Mouse (Mus musculus) splenic B cell, adult 2 months (primary cell): ENCODE data around the gene Ttf2.

Experiments used
- DNase-seq: peaks from one replicate; pipeline ENCODE4 v3.0.0-alpha.2; 2011; ENCODE audit warnings: low read depth, low spot score
- H3K27me3 ChIP-seq: 2 replicates; pipeline ENCODE4 v1.6.1; 2012; ENCODE audit warnings: mild to moderate bottlenecking, low read length, moderate library complexity, mixed read lengths; ENCODE audit not compliant: control insufficient read depth, poor library complexity, insufficient read depth, severe bottlenecking
- H3K36me3 ChIP-seq: 2 replicates; pipeline ENCODE4 v1.6.1; 2012; ENCODE audit warnings: mild to moderate bottlenecking, low read length, moderate library complexity, mixed read lengths; ENCODE audit not compliant: control insufficient read depth, poor library complexity, insufficient read depth, severe bottlenecking

The Ttf2 gene

DNA sequence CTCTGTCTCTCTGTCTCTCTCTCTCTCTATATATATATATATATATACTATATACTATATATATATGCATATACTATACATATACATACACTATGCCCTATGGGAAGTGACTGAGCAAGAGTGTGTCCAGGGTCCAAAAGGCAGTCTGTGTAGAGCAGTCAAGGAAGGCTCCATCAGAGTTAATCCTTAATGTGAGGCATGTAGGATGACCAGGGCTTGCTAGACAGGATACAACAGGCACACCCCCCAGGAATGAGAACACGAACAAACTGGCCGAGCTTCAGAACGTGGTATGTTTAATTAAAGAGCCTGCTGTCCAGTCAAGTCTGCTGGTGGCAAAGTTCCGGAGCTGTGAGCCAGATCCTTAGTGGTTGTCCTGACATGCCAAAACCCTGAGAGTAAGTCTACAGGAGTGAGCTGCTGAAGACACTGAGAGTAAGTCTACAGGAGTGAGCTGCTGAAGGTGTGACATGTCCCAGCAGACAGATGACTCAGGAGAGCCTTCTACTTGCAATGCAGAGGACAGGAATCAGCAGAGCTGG, 28.9 kb downstream of the Ttf2 start:
- Histone ChIP-seq H3K27me3 (no peaks in the 10 kb centered on the region), H3K36me3 (peaks cover 4% of the 10 kb centered on the region; the same call in 1 of the 2 replicates)
- DNase-seq = no peak

DNA sequence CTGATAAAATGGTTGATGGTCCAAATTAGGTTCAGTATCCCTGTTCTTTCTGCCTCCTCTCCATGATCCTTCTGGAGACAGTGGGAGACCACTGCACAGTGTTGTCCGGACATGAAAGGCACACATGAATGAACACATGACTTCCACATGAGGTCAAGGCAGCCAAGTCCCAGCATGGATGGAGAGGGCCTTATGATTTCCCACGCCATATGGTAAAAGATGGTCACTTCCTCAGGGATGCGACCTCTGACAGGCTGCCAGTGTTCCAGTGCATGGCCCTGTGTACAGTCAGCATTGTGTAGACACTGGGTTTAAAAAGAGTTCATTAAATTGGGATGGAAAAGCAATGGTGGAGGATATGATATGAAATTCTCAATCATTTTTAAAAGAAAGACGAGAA, 31.3 kb downstream of the Ttf2 start:
- Histone ChIP-seq H3K27me3 (no peaks in the 10 kb centered on the region), H3K36me3 (no peaks in the 10 kb centered on the region; the same call in 1 of the 2 replicates)
- DNase-seq = no peak

DNA sequence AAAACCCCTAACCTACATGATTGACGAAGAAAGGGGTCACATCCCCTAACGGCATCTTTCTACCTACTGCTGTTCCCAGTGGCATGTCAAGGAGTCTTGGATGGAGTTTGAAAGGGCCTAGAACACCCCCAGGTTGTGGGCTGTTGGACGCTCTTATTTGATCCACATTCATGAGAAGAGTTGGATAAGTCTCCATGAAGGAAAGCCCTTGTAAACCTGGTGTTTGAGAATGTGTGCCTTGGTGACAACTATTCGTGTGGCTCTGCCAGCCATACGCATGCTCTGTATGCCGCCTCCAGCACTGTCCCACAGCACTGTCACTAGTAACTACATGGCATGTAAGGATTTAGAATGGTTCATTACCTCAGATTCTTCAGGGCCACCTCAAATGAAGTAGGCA, 33.3 kb downstream of the Ttf2 start:
- no peak for DNase-seq
- Histone ChIP-seq H3K36me3 (no peaks in the 10 kb centered on the region; the same call in 1 of the 2 replicates), H3K27me3 (no peaks in the 10 kb centered on the region)

DNA sequence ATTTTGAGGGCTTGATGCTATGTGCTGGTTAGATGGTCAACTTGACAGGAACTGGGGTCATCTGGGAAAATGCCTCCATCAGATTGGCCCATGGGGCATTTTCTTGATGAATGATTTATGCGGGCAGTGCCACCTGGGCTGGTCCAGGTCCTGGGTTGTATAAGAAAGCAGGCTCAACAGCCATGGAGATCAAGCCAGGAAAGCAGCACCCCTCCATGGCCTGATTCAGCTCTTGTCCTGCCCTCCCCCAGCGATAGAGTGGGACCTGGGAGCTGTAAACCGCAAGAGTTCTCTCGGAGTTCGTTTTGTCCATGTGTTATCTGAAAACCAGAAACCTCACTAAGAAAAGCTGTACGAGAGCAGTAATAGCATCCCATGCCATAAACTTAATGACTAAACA, 33.9 kb downstream of the Ttf2 start:
- H3K36me3 ChIP-seq = no peaks in the 10 kb centered on the region; the same call in 1 of the 2 replicates
- no peaks in the 10 kb centered on the region for H3K27me3 ChIP-seq
- no peak for DNase-seq

DNA sequence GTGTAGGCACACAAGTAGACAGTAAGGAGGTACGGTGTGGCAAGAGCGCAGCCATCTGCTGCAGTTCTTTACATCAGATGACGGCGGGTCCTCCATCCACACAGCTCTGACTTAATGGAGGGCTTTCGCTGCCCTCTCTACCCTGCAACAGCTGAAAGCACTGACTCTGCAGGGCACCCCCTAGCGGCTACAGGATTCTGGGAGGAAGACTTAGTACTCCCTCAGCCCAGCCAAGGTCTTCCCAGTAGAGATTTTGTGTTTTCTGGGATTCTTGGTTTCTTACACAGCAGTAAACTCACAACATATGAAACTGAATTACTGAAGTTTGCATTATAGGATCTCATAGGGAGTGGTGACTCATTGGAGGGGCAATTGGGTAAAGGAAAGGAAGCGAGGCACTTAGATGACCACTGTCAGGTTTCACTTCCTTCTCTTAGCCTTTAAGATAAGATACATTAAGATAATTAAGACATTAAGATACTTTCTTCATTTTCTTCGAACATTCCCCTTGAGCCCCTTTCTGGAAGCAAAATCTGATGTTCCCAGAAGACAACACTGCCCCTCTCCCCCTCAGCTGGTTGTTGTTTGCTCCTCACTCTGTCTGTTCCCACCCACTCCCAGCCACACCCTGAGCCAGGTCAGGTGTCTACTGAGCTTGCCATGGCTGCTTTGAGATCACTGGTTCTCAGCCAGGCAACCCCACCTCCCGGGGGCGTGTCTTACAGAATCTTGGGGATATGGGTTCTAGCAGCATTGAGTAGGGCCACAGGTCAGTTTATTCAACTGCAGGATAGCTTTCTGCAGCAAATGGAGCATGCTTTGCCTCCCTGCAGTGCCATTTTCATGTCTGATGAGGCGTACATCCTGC, 37.2 kb downstream of the Ttf2 start:
- Histone ChIP-seq H3K27me3 (no peaks in the 10 kb centered on the region), H3K36me3 (no peaks in the 10 kb centered on the region)
- peak; percentile 50 for DNase-seq

DNA sequence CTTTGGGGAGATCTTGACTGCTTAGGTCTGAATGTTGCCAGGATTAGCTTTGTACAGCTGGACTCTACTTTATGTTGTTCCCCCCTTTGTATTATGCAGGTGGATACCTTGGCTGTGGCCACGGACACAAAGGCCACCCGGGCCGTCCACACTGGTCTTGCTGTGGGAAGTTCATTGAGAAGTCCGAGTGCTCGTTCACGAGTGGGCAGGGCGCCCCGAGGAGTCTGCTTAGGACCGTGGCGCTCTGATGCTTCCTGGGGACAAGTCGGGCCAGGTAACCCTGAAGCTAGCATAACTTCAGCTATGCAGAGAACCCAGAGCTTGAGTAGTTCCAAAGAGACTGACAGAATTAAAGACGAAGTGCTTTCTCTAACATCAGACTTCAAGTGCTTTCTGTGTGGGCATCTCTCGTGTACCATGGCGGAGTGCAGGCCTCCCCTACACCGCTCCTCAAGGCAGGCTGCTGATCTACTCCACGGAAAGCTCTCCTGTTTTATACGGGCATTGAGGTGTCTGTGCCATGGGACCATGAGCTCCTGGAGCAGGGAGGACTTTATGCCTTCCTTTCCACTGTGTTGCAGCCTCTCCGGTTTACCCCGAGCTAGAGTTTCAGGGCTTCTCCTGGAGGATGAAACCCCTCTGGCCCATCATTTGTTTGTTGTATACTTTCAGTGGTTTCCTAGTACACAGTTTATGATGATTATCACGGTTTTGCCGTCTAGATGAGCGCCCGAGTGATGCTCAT, 38.0 kb downstream of the Ttf2 start:
- Histone ChIP-seq H3K36me3 (no peaks in the 10 kb centered on the region), H3K27me3 (no peaks in the 10 kb centered on the region)
- no peak for DNase-seq

DNA sequence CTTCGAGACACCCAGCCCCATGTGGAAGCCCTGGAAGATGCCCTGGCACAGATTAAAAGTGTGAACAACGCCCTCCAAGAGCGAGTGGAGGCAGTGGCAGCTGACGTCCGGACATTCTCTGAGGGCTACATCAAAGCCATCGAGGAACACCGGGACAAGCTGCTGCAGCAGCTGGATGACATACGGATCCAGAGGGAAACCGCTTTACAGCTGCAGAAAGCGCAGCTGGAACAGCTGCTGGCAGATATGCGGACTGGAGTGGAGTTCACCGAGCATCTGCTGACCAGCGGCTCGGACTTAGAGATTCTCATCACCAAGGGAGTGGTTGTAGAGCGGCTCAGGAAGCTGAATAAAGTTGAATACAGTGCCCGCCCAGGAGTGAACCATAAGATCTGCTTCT, 44.3 kb downstream of the Ttf2 start:
- H3K36me3 ChIP-seq = no peaks in the 10 kb centered on the region
- H3K27me3 ChIP-seq = no peaks in the 10 kb centered on the region
- no peak for DNase-seq

DNA sequence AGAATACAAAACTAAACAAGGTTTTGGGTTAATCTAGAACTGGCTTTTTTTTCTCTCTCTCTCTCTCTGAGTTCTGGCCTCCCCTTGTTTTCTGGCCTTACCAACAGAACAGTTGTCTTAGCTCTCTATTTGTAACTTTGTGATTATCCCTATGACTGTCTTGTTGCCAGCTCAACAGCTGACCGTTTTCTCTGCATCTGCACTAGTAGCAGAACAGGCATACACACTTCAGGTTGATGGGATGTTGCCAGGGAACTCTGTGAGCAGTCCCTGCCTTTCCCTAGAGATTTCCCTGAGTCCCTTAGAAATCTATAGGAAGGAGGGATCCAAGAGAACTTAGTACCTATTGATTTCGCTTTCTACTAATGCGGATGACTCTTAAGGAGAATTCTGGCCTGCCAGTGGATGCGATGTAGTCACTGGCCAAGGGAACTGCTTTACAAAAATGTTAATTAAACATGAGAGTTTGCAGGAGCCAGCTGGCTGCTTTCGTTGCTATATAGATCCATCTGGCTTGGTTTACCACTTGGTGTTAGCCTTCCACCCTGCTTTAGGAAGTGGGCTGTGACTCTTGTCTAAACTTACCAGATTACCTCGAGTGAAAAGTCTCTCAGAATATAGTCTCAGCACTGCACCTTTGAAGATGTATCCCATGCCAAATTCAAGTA, 45.3 kb downstream of the Ttf2 start:
- H3K27me3 ChIP-seq = no peaks in the 10 kb centered on the region
- DNase-seq = no peak

DNA sequence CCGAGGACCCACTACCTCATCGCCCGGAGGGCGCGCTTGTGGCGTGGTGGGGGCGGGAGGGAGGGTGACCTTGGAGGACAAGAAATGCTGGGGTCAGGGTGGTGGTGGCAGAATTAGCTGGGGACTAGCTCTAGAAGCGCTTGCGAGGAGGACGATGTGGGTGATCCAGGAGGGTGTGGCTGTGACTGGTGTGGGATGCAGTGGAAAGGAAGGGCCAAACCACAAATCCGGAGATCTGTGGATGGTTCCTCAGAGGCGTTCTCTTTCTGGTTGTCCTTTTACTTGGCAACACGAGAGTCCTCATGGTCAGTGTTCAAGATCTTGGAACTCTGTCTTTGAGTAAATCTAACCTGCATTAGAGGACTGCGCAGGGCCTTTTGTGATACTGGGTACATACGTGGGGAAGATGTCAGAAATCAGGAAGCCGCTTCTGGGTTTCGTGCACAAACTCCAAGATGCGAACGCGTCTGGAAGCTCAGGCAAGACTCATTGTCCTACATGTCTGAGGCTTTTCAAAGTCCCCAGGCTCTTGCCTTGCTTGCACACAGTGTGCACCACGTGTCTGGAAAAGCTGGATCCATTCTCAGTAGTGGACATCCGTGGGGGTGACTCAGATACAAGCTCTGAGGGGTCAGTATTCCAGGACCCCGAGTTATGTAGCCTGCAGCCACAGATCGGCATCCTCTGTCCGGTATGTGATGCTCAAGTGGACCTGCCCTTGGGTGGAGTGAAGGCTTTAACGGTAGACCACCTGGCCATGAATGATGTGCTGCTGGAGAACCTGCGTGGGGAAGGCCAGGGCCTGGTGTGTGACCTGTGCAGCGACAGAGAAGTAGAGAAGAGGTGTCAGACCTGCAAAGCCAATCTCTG, 46.7 kb downstream of the Ttf2 start:
- H3K27me3 ChIP-seq = no peaks in the 10 kb centered on the region

More for the DNA sequence above, 45.3 kb downstream of the Ttf2 start:
- H3K36me3 ChIP-seq = no peaks in the 10 kb centered on the region

DNA sequence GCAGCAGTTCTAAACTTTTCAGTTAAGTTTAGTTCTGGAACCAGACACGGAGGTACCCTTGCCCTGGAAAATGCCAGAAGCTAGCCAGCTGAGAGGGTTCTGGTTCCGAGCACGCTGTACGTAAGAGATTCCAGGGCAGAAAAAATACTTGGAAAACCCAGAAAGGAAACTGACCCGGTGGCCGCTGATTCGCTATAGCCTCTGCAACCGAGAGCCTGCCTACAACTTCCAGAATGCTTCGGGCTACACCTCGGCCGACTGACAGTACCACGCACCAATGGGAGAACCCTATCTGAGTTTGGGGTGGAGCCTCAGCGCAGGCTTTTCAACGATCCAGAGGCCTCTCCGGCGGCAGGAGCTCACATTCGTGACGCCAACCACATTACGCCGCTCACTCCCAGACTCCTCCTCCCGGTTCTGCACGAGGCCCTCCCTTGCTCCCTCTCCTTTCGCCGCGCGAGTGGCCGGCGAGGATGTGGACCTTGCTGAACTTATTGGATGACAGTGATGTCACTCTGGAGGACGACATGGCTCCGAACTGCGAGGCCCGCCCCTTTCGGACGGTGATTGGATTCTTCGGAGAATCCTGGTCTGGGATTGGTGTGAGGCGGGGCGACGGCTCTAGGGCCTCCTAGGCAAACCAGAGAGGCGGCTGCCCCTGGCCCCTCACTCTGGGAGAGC, 47.5 kb downstream of the Ttf2 start, which contains the start of gene Trim45:
Gene Trim45, plus strand, starts transcription at position 378 of the 681 bp plus-strand sequence.
- no peaks in the 10 kb centered on the region for H3K36me3 ChIP-seq
- no peaks in the 10 kb centered on the region; the same call in 1 of the 2 replicates for H3K27me3 ChIP-seq
- peak; percentile 98 for DNase-seq

More for the DNA sequence above, 46.7 kb downstream of the Ttf2 start:
- H3K36me3 ChIP-seq = no peaks in the 10 kb centered on the region
- DNase-seq = no peak

DNA sequence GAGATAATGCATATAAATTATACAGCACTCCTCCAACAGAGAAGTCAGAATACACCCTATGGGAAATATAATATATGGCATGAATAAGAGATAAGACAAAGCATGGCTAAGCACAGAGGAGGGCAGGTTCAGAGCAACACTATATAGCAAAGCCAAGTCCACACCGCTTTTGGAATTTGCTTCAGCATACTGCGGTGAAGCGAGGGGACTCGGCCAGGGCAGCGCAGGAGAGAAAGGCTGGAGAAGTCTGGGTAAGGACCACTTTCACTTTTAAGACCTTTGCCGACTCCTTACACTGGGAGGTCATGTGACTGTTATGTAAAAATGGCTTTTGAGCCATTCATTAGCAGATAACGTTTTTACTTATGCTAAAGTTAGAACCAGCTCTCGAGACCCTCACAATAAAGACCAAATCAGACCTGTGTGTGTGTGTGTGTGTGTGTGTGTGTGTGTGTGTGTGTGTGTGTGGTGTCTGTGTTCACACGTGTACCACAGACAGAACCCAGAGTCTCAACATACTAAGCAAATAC, 48.8 kb downstream of the Ttf2 start:
- no peaks in the 10 kb centered on the region for H3K36me3 ChIP-seq
- DNase-seq = peak; percentile 38
- no peaks in the 10 kb centered on the region; the same call in 1 of the 2 replicates for H3K27me3 ChIP-seq

DNA sequence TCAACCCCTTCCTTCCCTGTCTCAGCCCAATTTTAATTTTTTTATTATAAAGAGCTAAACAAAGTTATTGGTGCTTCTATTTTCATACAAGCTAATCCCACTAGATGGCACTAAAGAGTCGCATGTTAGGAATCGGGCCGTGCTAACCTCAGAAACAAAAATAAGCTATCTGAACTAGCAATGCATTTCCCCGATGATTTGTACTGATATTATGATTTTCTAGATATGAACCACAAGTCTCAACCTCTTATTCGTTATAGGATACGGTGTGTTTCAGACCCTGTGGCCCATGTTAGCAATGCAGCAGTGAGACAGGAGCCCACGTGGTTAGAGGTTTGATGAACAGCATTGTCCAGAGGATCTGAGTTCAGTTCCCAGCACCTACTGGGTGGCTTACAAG, 52.6 kb downstream of the Ttf2 start:
- no peaks in the 10 kb centered on the region; the same call in 1 of the 2 replicates for H3K27me3 ChIP-seq
- DNase-seq = peak; percentile 78
- no peaks in the 10 kb centered on the region for H3K36me3 ChIP-seq

DNA sequence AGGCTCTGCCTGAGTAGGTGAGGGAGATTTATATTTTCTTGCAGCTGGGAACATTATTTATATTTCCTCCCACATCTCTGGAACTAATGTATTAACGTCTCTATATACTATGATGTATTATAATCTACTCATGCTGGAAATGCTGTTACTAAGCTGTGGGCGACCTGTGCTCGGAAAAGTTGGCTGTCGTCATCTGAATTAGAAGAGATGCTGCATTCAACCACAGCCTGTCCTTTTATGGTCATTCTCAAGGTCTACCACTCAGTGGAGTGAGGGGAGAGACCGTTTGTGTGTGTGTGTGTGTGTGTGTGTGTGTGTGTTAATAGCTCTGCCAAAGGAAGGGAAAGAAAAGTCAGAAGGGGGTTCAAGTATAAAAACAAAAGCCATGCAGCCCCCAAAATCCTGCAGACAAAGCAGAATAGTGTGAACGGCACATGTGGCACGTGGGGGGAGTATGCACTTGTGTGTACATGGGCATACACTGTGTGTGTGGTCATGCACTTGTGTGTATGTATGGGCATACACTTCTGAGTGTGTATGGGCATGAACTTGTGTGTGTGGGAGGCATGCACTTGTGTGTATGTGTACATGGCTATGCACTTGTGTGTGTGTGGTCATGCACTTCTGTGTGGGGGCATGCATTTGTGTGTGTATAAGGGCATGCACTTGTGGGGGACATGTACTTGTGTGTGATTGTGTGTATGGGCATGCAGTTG, 57.8 kb downstream of the Ttf2 start:
- Histone ChIP-seq H3K36me3 (no peaks in the 10 kb centered on the region), H3K27me3 (no peaks in the 10 kb centered on the region)
- no peak for DNase-seq
